Comparison of ENCODE assay signal across 7 mouse cellular contexts in genomic region chr2:131171401-131172104, GRCm38 (mm10). TPM values are rescaled to one million over a fixed set of nuclear protein-coding genes. Genes with fewer than 3 reads are reported as not detected.
A peak's percentile ranks its signal among the peaks of the same experiment; 100 is the strongest.
DNase-seq lines count a peak whose midpoint lies in the region; ATAC-seq lines count a peak whose summit lies in the region.

No protein-coding gene starts in this region.

- no peak overlapping the region for H3K27ac ChIP-seq in heart, embryonic 11.5 days (ENCODE audit: low read depth, low read length)
- H3K27ac ChIP-seq in kidney, embryonic 14.5 days (ENCODE audit: low read depth, low read length) = no peak overlapping the region
- H3K27ac ChIP-seq in limb, embryonic 15.5 days = no peak overlapping the region

- peak overlapping the region; percentile 61 for H3K4me2 ChIP-seq in heart, embryonic 11.5 days
- peak overlapping the region; percentile 43 for H3K4me2 ChIP-seq in kidney, embryonic 14.5 days (replicated peaks; ENCODE audit: low read depth, low read length)
- peak overlapping the region; percentile 40 for H3K4me2 ChIP-seq in limb, embryonic 15.5 days

- H3K4me1 ChIP-seq in heart, embryonic 11.5 days (ENCODE audit: control insufficient read depth, insufficient read depth, low read length) = peaks cover 2% of the 10 kb centered on the region
- peaks cover 19% of the 10 kb centered on the region for H3K4me1 ChIP-seq in kidney, embryonic 14.5 days (ENCODE audit: control insufficient read depth, insufficient read depth, low read length)
- H3K4me1 ChIP-seq in limb, embryonic 15.5 days = peaks cover 29% of the 10 kb centered on the region

- DNase-seq in T-cell, adult 2 months (ENCODE audit: low spot score) = peak; percentile 58
- DNase-seq in cerebellum, postnatal 14 days = peak; percentile 58 to 68
- peak; percentile 29 for DNase-seq in neural tube, embryonic 10.5 days (ENCODE audit: extremely low spot score, low spot score)
- peak; percentile 78 for DNase-seq in testis, postnatal 10 days (ENCODE audit: low spot score)

- H3K9me3 ChIP-seq in heart, embryonic 11.5 days (replicated peaks; ENCODE audit: control insufficient read depth, low read length) = no peaks in the 10 kb centered on the region
- no peaks in the 10 kb centered on the region for H3K9me3 ChIP-seq in kidney, embryonic 14.5 days (ENCODE audit: control insufficient read depth, low read length)
- H3K9me3 ChIP-seq in limb, embryonic 15.5 days = no peaks in the 10 kb centered on the region

- H3K9ac ChIP-seq in heart, embryonic 11.5 days (ENCODE audit: low read depth, low read length) = peak overlapping the region; percentile 22; the same call in 1 of the 2 replicates
- peak overlapping the region; percentile 32 for H3K9ac ChIP-seq in kidney, embryonic 14.5 days (ENCODE audit: low read depth, low read length)
- H3K9ac ChIP-seq in limb, embryonic 15.5 days = peak overlapping the region; percentile 2; the same call in 1 of the 2 replicates

- WGBS in heart, embryonic 11.5 days (ENCODE audit: insufficient replicate concordance) = 2% methylated on average over 43 of the region's 43 CpGs
- 2% methylated on average over 43 of the region's 43 CpGs for WGBS in kidney, embryonic 14.5 days
- 8% methylated on average over 42 of the region's 43 CpGs for WGBS in limb, embryonic 15.5 days

- ATAC-seq in heart, embryonic 11.5 days (replicated peaks; ENCODE audit: insufficient number of reproducible peaks, low FRiP score, low TSS enrichment) = no peak; the same call in 1 of the 2 replicates
- ATAC-seq in kidney, embryonic 14.5 days (ENCODE audit: low FRiP score, low TSS enrichment) = no peak; the same call in 1 of the 2 replicates
- no peak for ATAC-seq in limb, embryonic 15.5 days (ENCODE audit: insufficient number of reproducible peaks, low FRiP score, low TSS enrichment, low read depth)

- peak overlapping the region; percentile 30 for H3K4me3 ChIP-seq in heart, embryonic 11.5 days (ENCODE audit: low read depth, low read length)
- H3K4me3 ChIP-seq in kidney, embryonic 14.5 days (ENCODE audit: low read length) = peak overlapping the region; percentile 28
- H3K4me3 ChIP-seq in limb, embryonic 15.5 days = peak overlapping the region; percentile 26

- H3K27me3 ChIP-seq in heart, embryonic 11.5 days (ENCODE audit: control insufficient read depth, insufficient read depth, low read length) = peaks cover 42% of the 10 kb centered on the region
- H3K27me3 ChIP-seq in kidney, embryonic 14.5 days (ENCODE audit: control insufficient read depth, insufficient read depth, low read length) = peaks cover 39% of the 10 kb centered on the region
- H3K27me3 ChIP-seq in limb, embryonic 15.5 days = peaks cover 43% of the 10 kb centered on the region

- H3K36me3 ChIP-seq in heart, embryonic 11.5 days (ENCODE audit: control insufficient read depth, insufficient read depth, low read length) = no peaks in the 10 kb centered on the region
- H3K36me3 ChIP-seq in kidney, embryonic 14.5 days (ENCODE audit: control insufficient read depth, insufficient read depth, low read length) = peaks cover 2% of the 10 kb centered on the region; the same call in 1 of the 2 replicates
- no peaks in the 10 kb centered on the region; the same call in 1 of the 2 replicates for H3K36me3 ChIP-seq in limb, embryonic 15.5 days

RNA-seq across cellular contexts. Expression of gene Cenpb, which starts 8.3 kb away (rescaled TPM):
- polyA plus RNA-seq in heart, embryonic 11.5 days (2014; fragmentation: Nextera tagmentation; extraction: Ambion mirVana) = 4.1 and 4.6 TPM in 2 replicates
- polyA plus RNA-seq in kidney, embryonic 14.5 days (2014; fragmentation: Nextera tagmentation; extraction: Ambion mirVana) = 6.9 and 8.0 TPM in 2 replicates
- 9.6 and 12.0 TPM in 2 replicates for polyA plus RNA-seq in limb, embryonic 15.5 days (2015; fragmentation: Nextera tagmentation; extraction: Ambion mirVana)

RNA-seq across cellular contexts. Expression of gene 1700037H04Rik, which starts 11.7 kb away (rescaled TPM):
- polyA plus RNA-seq in heart, embryonic 11.5 days (2014; fragmentation: Nextera tagmentation; extraction: Ambion mirVana) = 83.0 and 83.4 TPM in 2 replicates
- polyA plus RNA-seq in kidney, embryonic 14.5 days (2014; fragmentation: Nextera tagmentation; extraction: Ambion mirVana) = 99.3 and 101 TPM in 2 replicates
- polyA plus RNA-seq in limb, embryonic 15.5 days (2015; fragmentation: Nextera tagmentation; extraction: Ambion mirVana) = 53.6 and 56.0 TPM in 2 replicates

RNA-seq across cellular contexts. Expression of gene Cdc25b, which starts 15.2 kb away (rescaled TPM):
- polyA plus RNA-seq in heart, embryonic 11.5 days (2014; fragmentation: Nextera tagmentation; extraction: Ambion mirVana) = 41.1 and 41.8 TPM in 2 replicates
- polyA plus RNA-seq in kidney, embryonic 14.5 days (2014; fragmentation: Nextera tagmentation; extraction: Ambion mirVana) = 41.5 and 55.7 TPM in 2 replicates
- 51.2 and 51.3 TPM in 2 replicates for polyA plus RNA-seq in limb, embryonic 15.5 days (2015; fragmentation: Nextera tagmentation; extraction: Ambion mirVana)

RNA-seq across cellular contexts. Expression of gene Spef1, which starts 15.5 kb away (rescaled TPM):
- 1.2 and 1.7 TPM in 2 replicates for polyA plus RNA-seq in heart, embryonic 11.5 days (2014; fragmentation: Nextera tagmentation; extraction: Ambion mirVana)
- 3.4 and 5.1 TPM in 2 replicates for polyA plus RNA-seq in kidney, embryonic 14.5 days (2014; fragmentation: Nextera tagmentation; extraction: Ambion mirVana)
- polyA plus RNA-seq in limb, embryonic 15.5 days (2015; fragmentation: Nextera tagmentation; extraction: Ambion mirVana) = 5.3 and 6.1 TPM in 2 replicates

RNA-seq across cellular contexts. Expression of gene Ap5s1, which starts 35.3 kb away (rescaled TPM):
- 30.3 and 31.2 TPM in 2 replicates for polyA plus RNA-seq in heart, embryonic 11.5 days (2014; fragmentation: Nextera tagmentation; extraction: Ambion mirVana)
- 22.2 and 23.7 TPM in 2 replicates for polyA plus RNA-seq in kidney, embryonic 14.5 days (2014; fragmentation: Nextera tagmentation; extraction: Ambion mirVana)
- polyA plus RNA-seq in limb, embryonic 15.5 days (2015; fragmentation: Nextera tagmentation; extraction: Ambion mirVana) = 26.7 and 27.8 TPM in 2 replicates
